Mouse (Mus musculus): Measurements from ENCODE around the gene 4921524J17Rik. TPM values are rescaled to one million over a fixed set of nuclear protein-coding genes. Genes with fewer than 3 reads are reported as not detected.

Gene 4921524J17Rik
- 41.5 and 44.2 TPM in 2 replicates for polyA plus RNA-seq (2015; fragmentation: Nextera tagmentation; extraction: Ambion mirVana)

GRCm38 (mm10) chr8:85432168-85433016, at the start of gene 4921524J17Rik:
4921524J17Rik (minus strand) TSS chr8:85432833.

GRCm38 (mm10) chr8:85386205-85386604, 46.4 kb downstream of the 4921524J17Rik start, which contains the start of gene Mylk3:
Mylk3 (minus strand) TSS chr8:85386345.

Other genes with a start within 250 kb of the 4921524J17Rik start
- not detected in 2 replicates for gene Olfr371, start 206.8 kb downstream of the 4921524J17Rik start, polyA plus RNA-seq (2015; fragmentation: Nextera tagmentation; extraction: Ambion mirVana)
- 41.2 and 47.7 TPM in 2 replicates for gene Orc6, start 133.2 kb downstream of the 4921524J17Rik start, polyA plus RNA-seq (2015; fragmentation: Nextera tagmentation; extraction: Ambion mirVana)
- gene Vps35, start 133.0 kb downstream of the 4921524J17Rik start, polyA plus RNA-seq (2015; fragmentation: Nextera tagmentation; extraction: Ambion mirVana): 111 and 128 TPM in 2 replicates
- 0.17 and 0.40 TPM in 2 replicates for gene Mylk3, start 46.5 kb downstream of the 4921524J17Rik start, polyA plus RNA-seq (2015; fragmentation: Nextera tagmentation; extraction: Ambion mirVana)
- gene Gpt2, start 59.7 kb upstream of the 4921524J17Rik start, polyA plus RNA-seq (2015; fragmentation: Nextera tagmentation; extraction: Ambion mirVana): 10.7 and 11.9 TPM in 2 replicates
- 105 and 118 TPM in 2 replicates for gene Dnaja2, start 122.5 kb upstream of the 4921524J17Rik start, polyA plus RNA-seq (2015; fragmentation: Nextera tagmentation; extraction: Ambion mirVana)

Data from urinary bladder, postnatal 0 days (tissue).